Mouse (Mus musculus): Measurements from ENCODE around the gene Polr3g.
"Not testable (repeated sequence)": the region's sequence is repeated elsewhere in the genome, so short reads cannot be mapped to it uniquely, and the experiment has no call there.

The Polr3g gene

GRCm38 (mm10) chr13:81684258-81684657 is 26.6 kb downstream of the Polr3g start:
- DNase-seq = no peak

GRCm38 (mm10) chr13:81683107-81683506 is 27.7 kb downstream of the Polr3g start:
- no peak for DNase-seq

GRCm38 (mm10) chr13:81675333-81675732 is 35.5 kb downstream of the Polr3g start:
- no peak for DNase-seq

- DNase-seq = no peak
Measured at GRCm38 (mm10) chr13:81667713-81668112, 43.1 kb downstream of the Polr3g start.

- DNase-seq = peak; percentile 58 to 71
Measured at GRCm38 (mm10) chr13:81664331-81664698, 46.5 kb downstream of the Polr3g start.

- peak; percentile 47 to 49 for DNase-seq
Measured at GRCm38 (mm10) chr13:81663566-81664330, 47.1 kb downstream of the Polr3g start.

- DNase-seq = no peak
Measured at GRCm38 (mm10) chr13:81658053-81658752, 52.6 kb downstream of the Polr3g start.

- peak; percentile 95 to 97 for DNase-seq
Measured at GRCm38 (mm10) chr13:81657351-81658052, 53.3 kb downstream of the Polr3g start, which contains the start of gene Lysmd3. Lysmd3 (plus strand) TSS chr13:81657663.

GRCm38 (mm10) chr13:81657008-81657350 is 53.8 kb downstream of the Polr3g start:
- DNase-seq = no peak

GRCm38 (mm10) chr13:81656091-81656850 is 54.5 kb downstream of the Polr3g start:
- DNase-seq = peak in 1 of 2 experiments; percentile 15

GRCm38 (mm10) chr13:81650382-81650781 is 60.4 kb downstream of the Polr3g start:
- not testable (repeated sequence) for DNase-seq

GRCm38 (mm10) chr13:81646348-81646747 is 64.5 kb downstream of the Polr3g start:
- DNase-seq = no peak

GRCm38 (mm10) chr13:81644047-81644565 is 66.7 kb downstream of the Polr3g start:
- DNase-seq = no peak

- no peak for DNase-seq
Measured at GRCm38 (mm10) chr13:81642491-81643149, 68.2 kb downstream of the Polr3g start.

GRCm38 (mm10) chr13:81641289-81642045 is 69.3 kb downstream of the Polr3g start:
- DNase-seq = peak; percentile 48 to 68

- DNase-seq = no peak
Measured at GRCm38 (mm10) chr13:81640881-81641280, 69.9 kb downstream of the Polr3g start.

- DNase-seq = no peak
Measured at GRCm38 (mm10) chr13:81639624-81640023, 71.2 kb downstream of the Polr3g start.

GRCm38 (mm10) chr13:81632720-81633415 is 77.9 kb downstream of the Polr3g start, which contains the start of gene Adgrv1:
Adgrv1 (minus strand) TSS chr13:81633154.
- DNase-seq = peak; percentile 75 to 82

GRCm38 (mm10) chr13:81630566-81630965 is 80.2 kb downstream of the Polr3g start:
- DNase-seq = no peak

GRCm38 (mm10) chr13:81629395-81629794 is 81.4 kb downstream of the Polr3g start:
- DNase-seq = no peak
